Mouse (Mus musculus): ENCODE data around the gene 2210408I21Rik. TPM values are rescaled to one million over a fixed set of nuclear protein-coding genes. Genes with fewer than 3 reads are reported as not detected.

Gene 2210408I21Rik
- polyA plus RNA-seq, 1 experiment from 2014 or later, result 9.9 TPM

DNA sequence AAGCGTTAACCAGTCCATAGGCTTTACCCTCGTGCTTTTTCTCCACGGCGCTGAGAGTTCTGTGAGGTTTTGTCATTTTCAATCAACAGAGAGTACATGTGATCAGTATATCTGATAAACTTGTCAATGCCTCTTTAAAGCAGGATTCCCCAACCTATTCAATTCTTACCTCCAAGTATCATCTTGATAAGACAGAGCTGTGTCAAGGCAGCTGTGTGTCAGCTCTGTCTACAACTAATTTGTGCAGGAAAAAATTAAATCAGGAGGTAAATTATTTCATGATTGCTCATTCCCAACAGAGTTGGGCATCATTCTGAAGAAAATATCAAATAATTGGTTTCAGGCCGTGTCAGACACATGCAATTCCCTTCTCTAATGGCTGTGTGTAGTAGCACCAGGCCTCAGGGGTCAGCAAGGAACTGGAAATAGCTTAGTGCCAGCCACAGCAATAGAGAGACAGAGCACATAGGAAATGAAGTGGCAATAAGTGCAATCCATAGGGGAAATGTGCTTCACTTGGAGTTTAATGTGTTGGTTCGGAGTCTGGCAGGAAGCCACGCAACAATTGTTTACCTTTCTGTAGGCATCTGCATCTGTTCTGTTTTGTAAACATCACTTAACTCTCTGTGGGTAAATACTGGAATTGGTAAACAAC is 73.6 kb downstream of the 2210408I21Rik start:
- Histone ChIP-seq H3K4me2 (replicated peaks) (no peak overlapping the region), H3K27ac (no peak overlapping the region), H3K4me3 (replicated peaks) (no peak overlapping the region), H3K27me3 (no peaks in the 10 kb centered on the region), H3K9ac (replicated peaks) (no peak overlapping the region), H3K9me3 (no peaks in the 10 kb centered on the region), H3K4me1 (replicated peaks) (peaks cover 6% of the 10 kb centered on the region; the same call in 1 of the 2 replicates), H3K36me3 (no peaks in the 10 kb centered on the region)
- ATAC-seq, result peak; percentile 92
- WGBS, result 69% methylated on average over 7 of the region's 7 CpGs

DNA sequence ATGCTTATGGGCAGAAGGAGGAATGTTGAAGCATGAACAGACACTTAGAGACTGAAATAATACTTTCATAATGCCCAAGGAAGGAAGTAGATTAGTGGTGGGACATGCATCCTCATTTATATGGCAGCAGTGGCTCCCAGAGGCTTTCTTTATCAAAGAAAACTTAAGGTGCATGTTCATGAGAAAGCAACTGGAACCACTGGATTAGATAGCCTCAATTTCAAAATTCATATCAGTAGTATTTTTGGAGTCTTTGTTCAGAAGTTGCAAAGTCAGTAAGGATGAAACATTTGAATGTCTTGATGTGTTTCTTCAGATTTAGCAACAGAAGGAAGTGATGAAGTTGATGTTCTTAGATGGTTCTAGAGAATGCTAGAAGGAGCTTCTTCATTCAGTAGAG is 77.9 kb downstream of the 2210408I21Rik start:
- Histone ChIP-seq H3K27me3 (no peaks in the 10 kb centered on the region), H3K9me3 (no peaks in the 10 kb centered on the region), H3K4me2 (replicated peaks) (no peak overlapping the region), H3K9ac (replicated peaks) (no peak overlapping the region), H3K36me3 (no peaks in the 10 kb centered on the region), H3K4me1 (replicated peaks) (peaks cover 6% of the 10 kb centered on the region; the same call in 1 of the 2 replicates), H3K4me3 (replicated peaks) (no peak overlapping the region), H3K27ac (no peak overlapping the region)
- ATAC-seq, result no peak

DNA sequence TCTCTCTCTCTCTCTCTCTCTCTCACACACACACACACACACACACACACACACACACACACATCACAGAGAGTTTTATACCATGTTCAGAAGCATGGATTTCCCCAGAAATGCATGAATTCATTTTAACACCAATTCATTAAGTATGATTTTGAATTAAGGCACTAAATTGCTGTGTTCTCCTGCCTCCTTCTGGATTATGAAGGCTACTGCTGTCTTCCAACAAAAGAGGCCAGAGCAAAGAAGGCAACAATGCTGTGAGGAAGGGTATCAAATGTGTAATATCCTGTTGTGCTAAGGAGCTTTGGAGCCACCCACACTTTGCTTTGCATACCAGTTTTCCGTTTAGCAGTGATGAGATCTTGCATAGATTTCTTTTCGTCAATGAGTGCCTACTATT is 80.1 kb downstream of the 2210408I21Rik start:
- no peak overlapping the region for H3K4me2 ChIP-seq (replicated peaks)
- H3K4me3 ChIP-seq (replicated peaks), result no peak overlapping the region
- H3K9ac ChIP-seq (replicated peaks), result no peak overlapping the region
- H3K9me3 ChIP-seq, result no peaks in the 10 kb centered on the region
- no peaks in the 10 kb centered on the region for H3K4me1 ChIP-seq (replicated peaks)
- no peaks in the 10 kb centered on the region for H3K27me3 ChIP-seq
- H3K36me3 ChIP-seq, result no peaks in the 10 kb centered on the region
- no peak for ATAC-seq
- 85% methylated on average over 2 of the region's 2 CpGs for WGBS
- no peak overlapping the region for H3K27ac ChIP-seq

DNA sequence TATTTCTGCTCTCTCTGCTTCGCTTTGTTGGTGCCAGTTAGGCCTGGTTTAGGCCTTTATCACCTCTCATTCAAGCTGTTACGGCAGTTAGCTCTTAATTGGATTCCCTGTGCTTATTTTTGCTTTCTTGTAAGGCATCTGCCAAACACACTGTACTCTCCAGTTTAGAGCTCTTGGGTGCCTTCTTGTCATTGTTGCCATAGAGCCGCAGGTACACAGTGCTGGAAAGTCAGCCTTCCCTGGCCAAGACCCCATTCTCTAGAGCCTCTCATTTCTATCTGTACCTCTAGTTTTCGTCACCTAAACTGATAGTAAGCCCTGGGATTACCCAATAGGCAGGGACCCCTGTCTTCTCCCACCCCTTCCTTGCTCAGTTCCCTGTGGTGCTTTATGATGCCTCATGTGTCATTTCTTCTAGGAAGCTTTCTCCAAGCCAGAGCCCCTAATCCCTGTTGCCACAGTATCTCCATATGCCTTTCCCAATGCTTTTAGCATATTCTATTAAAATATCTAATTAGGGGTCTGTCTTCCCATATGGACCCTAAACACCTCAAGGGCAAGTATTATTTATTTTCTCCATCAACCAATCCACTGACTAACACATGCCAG is 82.4 kb downstream of the 2210408I21Rik start:
- H3K4me2 ChIP-seq (replicated peaks), result no peak overlapping the region
- 84% methylated on average over 4 of the region's 4 CpGs for WGBS
- H3K36me3 ChIP-seq, result no peaks in the 10 kb centered on the region
- H3K9ac ChIP-seq (replicated peaks), result no peak overlapping the region
- no peaks in the 10 kb centered on the region for H3K27me3 ChIP-seq
- H3K4me3 ChIP-seq (replicated peaks), result no peak overlapping the region
- ATAC-seq, result no peak
- H3K27ac ChIP-seq, result no peak overlapping the region
- H3K9me3 ChIP-seq, result no peaks in the 10 kb centered on the region
- no peaks in the 10 kb centered on the region for H3K4me1 ChIP-seq (replicated peaks)

DNA sequence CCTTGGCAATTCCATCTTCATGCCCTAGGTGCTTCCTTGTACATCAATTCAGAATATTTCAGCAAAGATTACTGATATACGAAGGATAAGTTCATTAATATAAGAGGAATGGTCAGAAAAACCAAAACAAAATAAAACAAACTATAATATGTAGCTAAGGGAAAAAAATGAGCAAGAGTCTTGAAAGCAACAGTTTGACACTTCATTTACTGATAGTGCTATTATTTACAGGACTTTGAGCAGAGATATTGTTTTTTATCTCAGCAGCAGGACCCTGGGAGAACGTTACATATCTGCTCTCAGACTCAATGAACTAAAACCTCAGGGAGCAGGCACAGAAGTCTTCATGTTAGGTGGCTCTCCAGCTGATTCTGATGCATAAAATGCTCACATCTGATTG is 85.7 kb downstream of the 2210408I21Rik start:
- Histone ChIP-seq H3K9ac (replicated peaks) (no peak overlapping the region), H3K4me1 (replicated peaks) (no peaks in the 10 kb centered on the region), H3K27ac (no peak overlapping the region), H3K9me3 (no peaks in the 10 kb centered on the region), H3K4me3 (replicated peaks) (no peak overlapping the region), H3K4me2 (replicated peaks) (no peak overlapping the region), H3K27me3 (no peaks in the 10 kb centered on the region), H3K36me3 (no peaks in the 10 kb centered on the region)
- 91% methylated on average over 2 of the region's 2 CpGs for WGBS
- ATAC-seq, result no peak

DNA sequence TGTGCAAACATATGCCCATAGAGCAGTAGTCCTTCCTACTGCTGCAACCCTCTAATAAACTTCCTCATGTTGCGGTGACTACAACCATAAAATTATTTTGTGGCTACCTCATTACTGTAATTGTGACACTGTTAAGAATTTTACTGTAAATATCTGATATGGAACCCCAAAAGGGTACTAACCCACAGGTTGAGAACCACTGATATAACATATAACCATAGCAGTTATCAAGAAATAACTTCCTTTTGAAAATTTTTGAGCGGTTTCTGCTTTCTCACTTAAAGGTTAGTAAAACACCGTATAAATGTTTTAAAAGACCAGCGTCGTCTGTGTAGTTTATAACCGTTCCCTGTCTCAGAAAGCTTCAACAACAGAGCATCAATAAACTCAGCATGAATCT is 121.2 kb downstream of the 2210408I21Rik start:
- WGBS, result 92% methylated on average over 6 of the region's 6 CpGs
- Histone ChIP-seq H3K36me3 (no peaks in the 10 kb centered on the region), H3K4me3 (replicated peaks) (no peak overlapping the region), H3K27ac (no peak overlapping the region), H3K9me3 (no peaks in the 10 kb centered on the region), H3K27me3 (no peaks in the 10 kb centered on the region), H3K4me1 (replicated peaks) (no peaks in the 10 kb centered on the region), H3K4me2 (replicated peaks) (no peak overlapping the region), H3K9ac (replicated peaks) (no peak overlapping the region)
- ATAC-seq, result no peak

DNA sequence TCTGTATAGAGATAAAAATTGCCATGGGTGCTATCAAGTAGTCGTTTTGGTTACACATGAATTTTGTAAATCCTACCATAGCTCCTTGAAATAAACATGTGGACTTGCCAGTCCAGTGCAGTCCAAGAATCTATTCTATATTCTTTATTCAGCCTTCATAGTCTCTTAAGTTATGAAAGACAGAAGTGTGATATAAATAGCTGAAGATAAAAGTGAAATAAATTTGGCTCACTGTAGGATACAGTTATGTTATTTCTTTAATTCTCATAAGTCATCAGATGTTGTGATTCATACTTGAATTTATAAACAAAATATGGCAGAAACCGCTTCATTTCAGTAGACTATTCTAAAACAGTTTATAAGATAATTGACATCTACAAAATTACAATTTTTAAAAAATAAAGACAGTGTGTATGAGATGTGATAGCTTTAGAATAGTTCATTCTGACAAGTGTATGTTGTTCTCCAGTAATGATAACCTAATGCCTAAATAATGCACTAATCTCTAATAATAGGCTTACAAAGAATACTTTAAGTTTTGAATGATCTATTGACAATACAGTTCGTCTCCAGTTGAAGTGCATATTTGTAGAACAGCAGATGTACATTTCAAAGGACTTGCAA is 127.5 kb downstream of the 2210408I21Rik start:
- Histone ChIP-seq H3K9ac (replicated peaks) (no peak overlapping the region), H3K4me3 (replicated peaks) (no peak overlapping the region), H3K27me3 (no peaks in the 10 kb centered on the region), H3K4me2 (replicated peaks) (no peak overlapping the region), H3K4me1 (replicated peaks) (peaks cover 4% of the 10 kb centered on the region; the same call in 1 of the 2 replicates), H3K27ac (no peak overlapping the region), H3K9me3 (no peaks in the 10 kb centered on the region), H3K36me3 (no peaks in the 10 kb centered on the region)
- 64% methylated on average over 3 of the region's 3 CpGs for WGBS
- ATAC-seq, result no peak

DNA sequence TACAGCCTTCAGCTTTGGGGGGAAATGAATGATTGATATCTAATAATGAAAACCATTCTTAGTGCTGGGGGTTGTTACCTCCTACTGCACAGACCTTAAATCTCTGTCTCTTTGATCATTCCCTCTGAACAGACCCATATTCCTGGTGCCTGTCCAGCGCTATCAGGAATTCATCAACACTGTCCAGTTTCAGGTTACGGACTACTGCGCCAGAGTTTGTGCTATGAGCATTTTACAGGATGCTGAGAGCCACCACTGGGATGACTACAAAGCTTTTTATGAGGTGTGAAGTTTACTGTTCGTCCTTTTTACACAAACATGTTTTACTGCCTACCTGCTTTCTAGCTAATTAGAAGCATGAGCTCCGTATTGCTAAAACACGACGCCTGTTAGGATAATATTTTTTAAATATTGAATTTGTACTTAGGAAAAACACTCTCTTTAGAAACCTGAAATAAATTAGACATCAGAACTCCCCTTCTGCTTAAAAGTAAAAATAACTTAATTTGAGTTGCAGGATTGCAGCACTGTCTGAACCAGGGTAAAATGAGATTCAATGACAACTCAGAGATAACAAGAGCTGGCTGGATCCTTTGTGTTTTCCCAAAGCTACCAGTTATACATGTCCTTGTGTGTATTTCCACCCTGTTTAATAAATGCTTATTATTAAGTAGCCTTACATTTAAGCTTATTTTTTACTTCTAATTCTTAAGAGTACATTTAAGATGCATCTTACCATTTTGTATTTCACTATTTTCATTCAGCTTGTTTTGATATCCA is 128.2 kb downstream of the 2210408I21Rik start:
- no peak for ATAC-seq
- H3K27me3 ChIP-seq, result no peaks in the 10 kb centered on the region
- H3K4me3 ChIP-seq (replicated peaks), result no peak overlapping the region
- H3K4me1 ChIP-seq (replicated peaks), result peaks cover 4% of the 10 kb centered on the region; the same call in 1 of the 2 replicates
- no peaks in the 10 kb centered on the region for H3K9me3 ChIP-seq
- no peaks in the 10 kb centered on the region for H3K36me3 ChIP-seq
- 79% methylated on average over 7 of the region's 7 CpGs for whole genome bisulfite sequencing
- no peak overlapping the region for H3K9ac ChIP-seq (replicated peaks)
- no peak overlapping the region for H3K4me2 ChIP-seq (replicated peaks)
- no peak overlapping the region for H3K27ac ChIP-seq

DNA sequence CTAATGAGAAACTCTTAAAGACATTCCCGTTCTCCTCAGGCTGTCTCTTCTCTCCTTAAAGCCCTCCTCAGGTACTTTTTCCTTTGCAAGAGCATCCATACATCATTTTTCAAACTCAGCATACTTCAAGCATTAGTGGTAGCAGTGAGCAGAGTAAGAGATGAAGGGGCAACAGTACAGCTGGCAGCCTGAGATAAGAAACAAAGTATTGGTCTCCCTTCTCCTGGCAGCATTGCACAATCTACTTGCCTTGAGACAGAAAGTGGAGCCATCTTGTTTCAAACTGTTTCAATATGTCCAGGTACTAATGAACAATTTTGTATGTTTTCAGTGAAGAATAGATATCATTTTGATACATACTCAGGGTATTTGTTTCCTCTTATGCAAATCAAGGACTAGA is 129.1 kb downstream of the 2210408I21Rik start:
- WGBS, result 83% methylated on average over 1 of the region's 1 CpGs
- ATAC-seq, result no peak

DNA sequence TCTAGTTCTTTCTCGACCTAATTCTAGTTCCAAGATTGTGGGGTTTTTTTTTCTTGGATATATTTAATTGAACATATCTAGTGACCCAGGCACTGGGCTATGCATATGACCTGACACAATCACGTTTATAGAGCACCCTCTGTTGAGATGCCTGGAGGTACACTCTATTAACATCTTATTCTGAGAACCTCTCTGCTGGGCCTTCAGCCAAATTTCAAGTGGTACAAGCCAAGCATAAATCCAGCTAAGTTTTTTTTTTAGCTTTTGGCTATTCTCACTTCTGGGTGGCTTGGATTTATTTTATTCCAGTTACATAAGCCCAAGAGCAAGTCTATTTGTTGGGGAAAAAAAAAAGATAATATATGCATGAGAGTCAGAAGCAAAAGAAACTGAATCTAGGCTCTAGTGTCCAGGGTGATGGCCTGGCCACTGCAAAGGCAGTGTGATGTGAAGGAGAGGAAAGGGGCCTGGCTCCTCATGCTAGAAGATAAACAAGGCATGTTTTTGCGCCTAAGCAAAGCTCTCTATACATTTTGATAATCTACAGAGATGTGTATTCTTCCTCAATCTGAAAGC is 139.9 kb downstream of the 2210408I21Rik start:
- no peaks in the 10 kb centered on the region for H3K4me1 ChIP-seq (replicated peaks)
- H3K9me3 ChIP-seq, result no peaks in the 10 kb centered on the region
- no peak overlapping the region for H3K4me3 ChIP-seq (replicated peaks)
- ATAC-seq, result no peak
- no peak overlapping the region for H3K27ac ChIP-seq
- no peak overlapping the region for H3K9ac ChIP-seq (replicated peaks)
- H3K4me2 ChIP-seq (replicated peaks), result no peak overlapping the region
- H3K27me3 ChIP-seq, result no peaks in the 10 kb centered on the region
- 79% methylated on average over 3 of the region's 3 CpGs for WGBS
- H3K36me3 ChIP-seq, result no peaks in the 10 kb centered on the region

More for the DNA sequence above, 129.1 kb downstream of the 2210408I21Rik start:
- Histone ChIP-seq H3K4me3 (replicated peaks) (no peak overlapping the region), H3K4me1 (replicated peaks) (peaks cover 4% of the 10 kb centered on the region; the same call in 1 of the 2 replicates), H3K36me3 (no peaks in the 10 kb centered on the region), H3K4me2 (replicated peaks) (no peak overlapping the region), H3K27ac (no peak overlapping the region), H3K9ac (replicated peaks) (no peak overlapping the region), H3K27me3 (no peaks in the 10 kb centered on the region), H3K9me3 (no peaks in the 10 kb centered on the region)

DNA sequence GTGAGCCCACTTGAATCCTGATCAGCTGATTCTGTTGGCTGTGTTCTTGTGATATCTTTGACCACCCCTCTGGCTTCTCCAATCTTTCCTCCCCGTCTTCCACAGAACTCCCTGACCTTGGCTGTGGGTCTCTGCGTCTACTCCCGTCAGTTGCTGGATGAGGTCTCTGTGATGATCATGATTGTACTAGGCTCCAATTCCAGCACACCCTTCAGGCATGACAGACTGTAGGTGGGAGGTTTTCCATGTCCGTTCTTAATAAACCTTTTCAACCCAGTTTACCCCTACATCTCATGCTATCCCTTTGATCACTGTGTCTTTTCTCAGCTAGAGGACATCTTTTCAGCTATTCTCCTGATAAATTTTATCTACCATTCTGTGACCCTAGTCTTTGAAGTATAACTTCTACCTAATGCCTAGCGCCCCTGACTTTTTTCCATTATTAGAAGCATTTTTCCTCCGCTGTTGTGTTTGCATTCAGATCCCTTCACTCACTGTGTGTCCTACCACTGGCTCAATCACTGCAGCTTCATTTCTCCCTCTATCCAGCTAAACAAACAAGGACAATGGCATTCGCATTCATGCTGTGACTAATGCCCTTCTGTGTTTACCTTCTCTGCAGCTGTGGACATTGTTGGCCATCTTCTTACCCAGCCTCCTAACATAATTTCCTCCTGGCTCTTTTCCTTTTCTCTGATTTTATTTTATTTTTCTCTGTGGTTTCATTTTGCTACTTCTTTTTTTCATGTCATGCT is 143.5 kb downstream of the 2210408I21Rik start:
- no peaks in the 10 kb centered on the region for H3K27me3 ChIP-seq
- ATAC-seq, result no peak

More for the DNA sequence above, 143.5 kb downstream of the 2210408I21Rik start:
- Histone ChIP-seq H3K9ac (replicated peaks) (no peak overlapping the region), H3K4me1 (replicated peaks) (no peaks in the 10 kb centered on the region), H3K36me3 (no peaks in the 10 kb centered on the region), H3K27ac (no peak overlapping the region), H3K4me3 (replicated peaks) (no peak overlapping the region), H3K9me3 (no peaks in the 10 kb centered on the region), H3K4me2 (replicated peaks) (no peak overlapping the region)
- WGBS, result 69% methylated on average over 7 of the region's 7 CpGs

Data from midbrain, embryonic 13.5 days (tissue).